Mouse (Mus musculus) bone marrow, adult 2 months (tissue): ENCODE results near the gene Ptpn21. TPM values are rescaled to one million over a fixed set of nuclear protein-coding genes. Genes with fewer than 3 reads are reported as not detected.
A peak's percentile ranks its signal among the peaks of the same experiment; 100 is the strongest.

Experiments used
- H3K27ac ChIP-seq: fragments of 200-500 bp; 2 replicates; pipeline ENCODE4 v1.5.1; 2012; ENCODE audit warnings: low read depth, mild to moderate bottlenecking, control low read depth, inconsistent platforms, low read length; ENCODE audit not compliant: control insufficient read depth, poor library complexity, insufficient read depth
- H3K4me1 ChIP-seq: fragments of 200-500 bp; 2 replicates; pipeline ENCODE4 v1.6.1; 2011; ENCODE audit warnings: low read length; ENCODE audit not compliant: control insufficient read depth, insufficient read depth
- H3K4me3 ChIP-seq: fragments of 200-500 bp; replicated peaks from 2 replicates; pipeline ENCODE3; 2011; ENCODE audit warnings: mild to moderate bottlenecking, low read depth, low read length, control low read depth; ENCODE audit not compliant: control insufficient read depth
- CTCF ChIP-seq: fragments of 200-500 bp; IDR thresholded peaks from 2 replicates; pipeline ENCODE4 v1.5.1; 2011; ENCODE audit warnings: low read length, control low read depth; ENCODE audit not compliant: control insufficient read depth, insufficient read depth
- POLR2A ChIP-seq: fragments of 200-500 bp; IDR thresholded peaks from 2 replicates; pipeline ENCODE4 v1.6.1; 2011; ENCODE audit warnings: low read depth, mild to moderate bottlenecking, control low read depth, low read length, borderline replicate concordance; ENCODE audit not compliant: control insufficient read depth
- WGBS: fragments of 180-500 bp; shearing (Covaris S2); methylation state at CpG from one replicate; pipeline ENCODE4 v1.1.7; 2018; 5-methylcytosine and 5-hydroxymethylcytosine counted together
- polyA plus RNA-seq: library from polyadenylated mRNA; stranded (reverse); fragments of >200 nt; gene quantifications from 2 replicates; pipeline ENCODE4 v1.2.4, GENCODE M21; 2011; ENCODE audit warnings: low replicate concordance; ENCODE audit not compliant: missing spikeins, insufficient read depth, insufficient read length

Gene Ptpn21
- polyA plus RNA-seq, 1 experiment = 2.2 TPM

DNA sequence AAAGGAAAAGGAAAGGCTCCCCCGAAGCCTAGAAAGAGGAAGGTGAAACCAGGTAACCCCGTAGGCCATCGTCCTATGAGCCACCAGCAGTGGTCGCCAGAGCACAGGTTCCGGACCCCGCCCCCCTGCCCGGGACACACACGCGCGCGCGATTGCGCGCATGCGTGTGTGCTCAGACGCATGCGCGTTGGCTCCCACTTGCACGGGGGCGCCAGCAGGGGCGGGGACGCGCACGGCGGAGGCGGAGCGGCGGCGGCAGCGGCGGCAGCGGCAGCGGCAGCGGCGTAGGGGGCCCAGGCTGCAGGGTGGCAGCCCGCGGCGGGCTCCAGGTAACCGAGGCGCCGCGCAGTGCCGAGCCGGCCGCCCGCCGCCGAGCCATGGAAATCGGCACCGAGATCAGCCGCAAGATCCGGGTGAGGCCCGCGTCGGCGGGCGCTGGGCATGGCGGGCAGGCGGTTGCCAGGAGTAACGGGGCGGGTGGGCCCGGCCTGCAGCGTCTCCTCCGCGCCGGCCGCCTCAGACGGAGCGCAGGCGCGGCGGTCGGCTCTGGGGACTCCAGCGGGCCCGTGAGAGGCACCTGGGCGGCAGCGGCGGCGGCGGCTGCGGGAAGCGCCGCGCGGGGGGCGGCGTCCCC lies 9.7 kb upstream of the Ptpn21 start, which contains the start of gene Zc3h14:
Gene Zc3h14 (plus strand): TSS at position 219 of the 634 bp plus-strand sequence.
- Histone ChIP-seq H3K27ac (peak within 1 kb of the TSS; percentile 93), H3K4me3 (peak within 1 kb of the TSS; percentile 89), H3K4me1 (no peaks in the 10 kb centered on the region; the same call in 1 of the 2 replicates)
- WGBS = under 1% methylated on average over 85 of the region's 87 CpGs
- peak; percentile 56; the same call in 1 of the 2 replicates for TF ChIP-seq CTCF
- TF ChIP-seq POLR2A = peak; percentile 32; the same call in 1 of the 2 replicates

DNA sequence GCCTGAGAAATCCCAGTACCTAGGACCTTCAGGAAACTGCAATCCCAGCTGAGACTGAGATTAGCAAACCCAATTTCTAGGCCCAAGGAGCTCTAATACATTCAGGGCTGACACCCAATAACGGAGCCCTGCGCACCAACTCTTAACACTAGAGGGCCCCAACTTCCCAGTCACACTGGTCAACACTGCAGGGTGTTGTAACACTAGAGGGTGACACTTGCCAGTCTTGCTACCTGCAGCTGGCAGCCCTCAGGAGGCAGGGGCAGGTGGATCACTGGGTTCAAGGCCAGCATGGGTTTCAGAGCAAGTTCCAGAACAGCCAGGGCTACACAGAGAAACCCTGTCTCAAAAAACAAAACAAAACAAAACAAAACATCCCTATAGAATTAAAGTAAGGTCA lies 8.9 kb upstream of the Ptpn21 start:
- TF ChIP-seq POLR2A = no peak
- peak; percentile 70 for TF ChIP-seq CTCF
- H3K4me1 ChIP-seq = no peaks in the 10 kb centered on the region; the same call in 1 of the 2 replicates
- H3K4me3 ChIP-seq = peak overlapping the region; percentile 5
- 30% methylated on average over 2 of the region's 2 CpGs for WGBS
- H3K27ac ChIP-seq = no peak overlapping the region

GRCm38 (mm10) chr12:98745626-98746025 lies 8.4 kb upstream of the Ptpn21 start:
- no peaks in the 10 kb centered on the region; the same call in 1 of the 2 replicates for H3K4me1 ChIP-seq
- WGBS = 86% methylated on average over 4 of the region's 4 CpGs
- TF ChIP-seq CTCF (no peak), POLR2A (no peak)
- no peak overlapping the region for H3K27ac ChIP-seq
- H3K4me3 ChIP-seq = no peak overlapping the region

GRCm38 (mm10) chr12:98741011-98741501 lies 3.9 kb upstream of the Ptpn21 start:
- 53% methylated on average over 3 of the region's 3 CpGs for WGBS
- no peak for TF ChIP-seq CTCF
- TF ChIP-seq POLR2A = no peak
- Histone ChIP-seq H3K4me3 (no peak overlapping the region), H3K4me1 (no peaks in the 10 kb centered on the region), H3K27ac (no peak overlapping the region)

DNA sequence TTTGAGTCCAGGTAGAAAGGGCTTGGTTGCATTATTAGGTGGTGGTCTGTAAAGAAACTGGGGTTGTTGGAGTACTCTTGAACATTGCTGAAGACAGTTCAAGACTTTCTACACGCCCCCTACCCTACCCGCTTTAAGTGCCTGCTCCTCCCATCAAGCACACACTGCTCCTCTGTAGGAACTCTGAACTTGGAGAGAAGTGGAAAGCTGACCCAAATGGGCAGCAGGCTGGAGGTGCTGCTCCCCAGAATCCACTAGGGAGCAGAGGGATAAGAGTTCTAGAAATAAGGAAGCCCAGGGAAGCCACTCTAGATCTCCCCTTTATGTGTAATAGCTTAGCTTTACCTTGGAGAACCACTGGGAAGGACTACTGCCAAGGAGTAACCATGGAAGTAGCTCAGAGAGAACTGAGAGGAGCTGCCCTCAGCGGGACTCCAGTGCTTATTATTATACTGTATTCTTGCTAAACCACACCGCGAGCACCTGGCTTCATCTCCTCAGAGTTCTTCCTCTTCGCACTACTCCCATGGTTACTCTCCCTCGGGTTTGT lies 671 bp upstream of the Ptpn21 start:
- Histone ChIP-seq H3K4me3 (no peak overlapping the region), H3K4me1 (peaks cover 2% of the 10 kb centered on the region; the same call in 1 of the 2 replicates), H3K27ac (no peak overlapping the region)
- TF ChIP-seq CTCF (no peak), POLR2A (no peak)
- 12% methylated on average over 7 of the region's 7 CpGs for WGBS

DNA sequence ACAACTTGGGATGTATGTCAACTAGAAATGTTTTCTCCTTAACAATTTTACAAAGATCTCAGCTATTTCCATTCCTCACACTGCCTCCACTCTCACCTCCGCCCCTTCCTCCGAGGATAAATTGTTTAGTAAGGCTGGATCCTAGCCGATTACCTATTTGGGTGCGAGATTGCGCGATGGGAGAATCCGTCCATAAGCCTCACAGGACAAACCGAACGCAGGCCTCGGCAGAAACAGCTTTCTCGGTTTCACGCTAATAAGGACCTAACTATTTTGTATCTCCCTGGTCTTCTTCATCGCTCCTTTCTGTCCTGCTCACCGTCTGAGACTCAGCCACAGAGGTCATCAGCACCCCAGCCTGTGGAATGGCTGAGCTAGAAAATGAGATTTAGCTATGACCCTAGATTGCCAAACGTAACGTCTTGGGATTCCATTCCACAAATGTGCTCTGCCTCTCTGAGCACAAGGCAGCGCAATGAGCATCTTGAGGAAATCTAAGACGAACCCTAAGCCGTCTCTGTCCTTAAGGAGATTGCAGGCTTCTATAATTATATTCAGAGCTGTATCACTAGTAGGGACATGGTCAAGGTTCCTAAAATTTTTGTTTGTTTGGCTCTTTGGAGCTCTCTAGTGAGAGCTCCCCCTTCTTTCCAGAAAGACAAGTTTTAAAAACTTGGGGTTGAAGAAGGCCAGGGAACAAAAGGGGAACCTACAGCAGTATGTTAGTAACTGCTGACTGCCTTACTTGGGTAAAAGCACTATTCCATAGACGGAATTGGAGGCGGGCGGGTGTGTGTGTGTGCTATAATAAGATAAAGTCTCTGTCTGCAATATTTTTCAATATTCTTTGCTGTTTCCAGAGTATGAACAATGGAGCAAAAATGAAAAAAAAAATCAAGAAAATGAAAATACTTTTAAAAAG lies 2.1 kb downstream of the Ptpn21 start:
- peaks cover 2% of the 10 kb centered on the region; the same call in 1 of the 2 replicates for H3K4me1 ChIP-seq
- no peak for TF ChIP-seq CTCF
- H3K4me3 ChIP-seq = peak overlapping the region; percentile 75
- no peak overlapping the region for H3K27ac ChIP-seq
- 30% methylated on average over 22 of the region's 22 CpGs for WGBS

DNA sequence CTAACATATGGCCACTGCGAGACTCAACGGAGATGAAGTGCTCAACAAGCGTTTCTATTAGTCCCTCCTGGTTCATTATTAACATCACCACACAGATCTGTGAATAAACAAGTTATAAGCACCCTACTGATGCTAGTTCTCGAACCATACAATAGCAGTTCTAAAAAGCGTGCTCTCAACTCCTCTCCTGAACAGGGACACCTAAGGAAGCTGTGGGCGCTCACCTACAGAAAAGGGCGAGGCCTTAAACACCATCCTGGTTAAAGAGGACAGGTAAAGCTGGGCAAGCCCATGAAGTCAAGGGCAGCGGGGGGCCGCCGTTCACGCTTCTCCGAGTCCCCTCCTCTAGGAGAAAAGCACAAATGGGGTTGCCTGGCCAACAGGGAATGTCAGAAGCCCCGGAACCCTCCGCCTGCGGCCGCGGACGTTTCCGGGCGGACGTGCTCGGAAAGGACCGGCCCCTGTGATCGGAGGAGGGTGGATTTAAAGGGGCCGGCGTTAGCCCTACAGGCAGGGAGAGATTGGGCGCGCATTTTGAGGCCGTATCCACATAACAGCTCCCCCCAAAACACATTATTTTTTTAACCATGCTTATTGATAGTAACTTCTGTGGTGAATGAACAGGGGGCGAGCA lies 2.8 kb downstream of the Ptpn21 start:
- 0 out of 2 replicates have a peak overlapping the region, but pooled peaks have one; percentile 15 for H3K27ac ChIP-seq
- WGBS = under 1% methylated on average over 30 of the region's 30 CpGs
- TF ChIP-seq POLR2A (no peak), CTCF (no peak)
- peak overlapping the region; percentile 75 for H3K4me3 ChIP-seq
- peaks cover 2% of the 10 kb centered on the region; the same call in 1 of the 2 replicates for H3K4me1 ChIP-seq
